Mouse (Mus musculus) frontal cortex, adult (tissue): ENCODE data around the gene En2.

Experiments used
- ATAC-seq: cut with Nextera tagmentation; 2 replicates; pipeline ENCODE4 v1.9.2; 2017; ENCODE audit warnings: mild to moderate bottlenecking, moderate library complexity, mixed read lengths; ENCODE audit not compliant: low TSS enrichment

En2 gene

GRCm38 (mm10) chr5:28178322-28178721, 12.8 kb downstream of the En2 start:
- no peak for ATAC-seq

GRCm38 (mm10) chr5:28179237-28179790, 13.8 kb downstream of the En2 start:
- no peak for ATAC-seq

DNA sequence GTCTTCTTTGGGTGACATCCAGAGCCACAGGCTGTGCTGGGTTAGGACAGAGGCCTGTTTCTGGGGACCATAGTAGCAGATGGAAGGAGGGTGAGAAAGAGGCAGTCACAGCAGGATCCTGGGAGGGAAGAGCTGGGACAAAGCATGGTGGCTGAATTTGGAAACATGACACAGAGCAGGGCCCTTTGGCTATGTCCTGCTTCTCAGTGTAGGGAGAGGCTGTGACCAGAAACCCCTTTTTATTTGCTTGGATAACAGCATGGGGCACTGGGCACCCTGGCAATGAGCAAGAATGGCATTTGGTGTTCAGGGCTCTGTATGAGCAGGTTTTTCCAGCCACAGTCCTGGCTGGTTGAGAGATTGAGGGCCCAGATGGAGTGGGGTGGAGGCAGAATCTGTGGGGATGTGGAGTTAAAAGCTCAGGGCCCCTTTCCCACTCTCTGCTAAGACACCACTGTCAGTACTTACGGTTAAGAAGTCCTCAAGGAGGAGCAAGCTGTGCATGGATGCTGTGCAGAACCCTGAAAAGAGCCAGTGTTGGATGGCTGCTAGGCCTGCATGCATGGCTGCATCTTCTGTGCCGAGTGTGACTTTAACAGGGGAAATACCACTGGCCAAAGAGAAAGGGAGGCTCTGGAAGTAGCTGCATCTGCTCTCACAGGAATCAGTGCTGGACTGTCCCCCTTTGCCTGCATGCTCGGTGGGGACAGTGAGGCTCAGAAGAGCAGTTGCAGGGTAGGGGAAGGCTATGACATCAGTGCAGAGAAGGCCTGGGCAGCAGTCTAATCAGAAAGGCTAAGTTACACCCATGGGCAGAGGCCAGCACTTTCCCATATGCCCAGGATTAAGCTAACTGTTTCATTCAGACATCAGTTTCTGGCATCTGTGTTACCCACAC, 26.0 kb downstream of the En2 start:
- no peak for ATAC-seq

DNA sequence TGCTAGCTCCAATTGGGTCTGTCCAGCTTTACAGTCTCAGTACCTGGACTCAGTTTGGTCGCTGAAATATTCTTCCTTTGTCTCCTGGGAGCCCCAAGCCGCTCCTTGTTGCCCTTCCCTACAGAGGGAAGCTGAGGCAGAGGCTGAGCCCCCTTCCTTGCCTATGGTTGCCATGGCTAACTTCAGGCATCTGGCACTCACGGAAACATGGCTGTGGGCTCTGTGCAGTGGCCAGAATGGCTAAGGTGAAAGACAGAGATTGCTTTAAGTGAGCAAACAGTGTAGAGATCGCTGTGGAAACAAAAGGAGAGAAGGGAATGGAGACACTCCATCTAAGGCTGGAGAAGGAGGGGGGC, 26.6 kb downstream of the En2 start:
- no peak for ATAC-seq

GRCm38 (mm10) chr5:28195473-28195872, 30.0 kb downstream of the En2 start:
- ATAC-seq: no peak

DNA sequence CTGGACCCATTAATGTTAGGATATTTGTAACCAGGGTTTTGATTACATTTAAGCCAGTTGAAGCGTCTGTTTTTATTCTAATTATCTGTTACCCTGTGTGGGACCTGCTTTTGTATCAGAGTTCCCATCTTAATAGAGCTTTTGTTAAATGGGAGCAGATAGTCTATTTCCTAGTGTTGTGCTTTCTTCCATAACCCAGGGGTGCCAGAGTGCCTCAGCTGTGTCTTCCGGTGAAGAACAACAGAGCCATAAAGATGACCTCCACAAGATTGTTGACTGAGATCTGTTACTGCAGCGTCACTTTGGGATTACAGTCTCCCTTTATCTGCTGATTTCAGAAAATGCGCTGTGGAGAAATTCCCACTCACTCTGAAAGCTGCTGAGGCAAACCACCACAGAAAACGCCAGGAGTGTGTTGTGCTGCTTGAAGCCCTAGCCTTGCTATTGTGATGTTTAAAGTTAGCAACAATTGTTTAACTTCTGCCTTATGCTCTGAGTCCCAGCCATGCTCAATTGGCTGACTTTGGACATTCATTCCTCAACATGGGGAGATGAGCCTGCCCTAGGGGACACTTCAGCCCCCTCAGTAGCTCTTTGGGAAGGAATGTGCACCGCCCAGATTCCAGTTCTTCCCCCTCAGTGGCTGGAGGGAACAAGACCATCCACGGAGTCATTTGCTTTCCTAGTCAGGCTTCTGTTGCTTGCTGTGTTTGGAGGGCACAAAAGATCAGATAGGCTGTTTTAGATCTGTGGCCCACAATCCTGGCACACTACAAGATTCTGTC, 33.8 kb downstream of the En2 start:
- ATAC-seq: no peak

DNA sequence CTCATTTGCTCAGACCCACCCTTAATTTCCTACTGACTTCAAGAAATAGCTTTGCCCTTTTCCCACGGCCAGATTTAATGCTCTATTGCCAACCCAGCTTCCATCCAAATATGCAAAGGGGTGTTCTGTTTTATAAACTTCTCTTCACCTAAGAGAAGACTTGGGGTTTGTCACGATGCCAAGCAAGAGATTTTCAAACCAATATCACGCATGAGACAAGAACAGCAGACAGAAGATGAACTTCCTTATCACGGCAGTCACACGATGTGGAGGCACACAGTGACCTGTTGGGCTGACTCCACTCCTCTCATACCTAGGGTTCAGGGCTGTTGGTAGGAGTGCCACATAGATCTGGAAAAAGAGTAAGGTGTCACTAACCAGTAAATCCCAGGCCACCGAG, 37.6 kb downstream of the En2 start:
- ATAC-seq: no peak

DNA sequence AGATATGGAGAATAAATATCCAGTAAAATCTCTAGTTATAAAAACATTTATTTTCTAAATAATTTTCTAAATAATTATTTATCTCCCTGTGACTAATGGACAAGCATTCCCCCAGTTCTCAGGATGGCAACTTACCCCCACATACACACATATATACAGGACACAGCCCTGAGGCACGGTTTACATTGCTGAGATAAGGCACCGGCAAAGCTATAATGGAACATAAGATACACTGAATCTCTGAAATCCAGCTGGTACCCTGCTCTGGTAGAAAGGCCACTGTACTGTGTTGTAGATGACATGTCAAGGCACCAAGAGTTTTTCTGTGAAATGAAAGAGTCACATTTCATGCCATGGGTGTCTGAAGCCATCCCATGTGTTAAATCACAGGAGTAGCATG, 39.2 kb downstream of the En2 start:
- ATAC-seq: no peak

DNA sequence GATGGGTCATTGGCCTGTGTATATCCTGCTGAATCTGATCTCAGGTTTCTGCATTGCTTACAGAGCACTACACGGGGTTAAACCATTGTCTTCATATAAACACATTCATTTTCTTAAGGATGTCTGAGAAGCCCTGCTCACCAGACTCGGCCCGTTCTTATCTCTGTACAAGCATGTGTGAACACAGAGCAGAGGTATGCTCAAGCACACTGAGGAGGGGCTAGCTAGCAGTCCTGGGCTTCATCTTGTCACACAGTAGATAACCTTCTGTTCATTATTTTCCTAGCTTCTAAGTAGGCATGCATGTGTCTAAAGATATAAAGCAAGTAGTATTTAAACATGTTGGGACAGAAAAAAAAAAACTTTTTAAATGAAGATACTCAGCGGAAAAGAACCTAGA, 41.0 kb downstream of the En2 start:
- ATAC-seq: no peak

DNA sequence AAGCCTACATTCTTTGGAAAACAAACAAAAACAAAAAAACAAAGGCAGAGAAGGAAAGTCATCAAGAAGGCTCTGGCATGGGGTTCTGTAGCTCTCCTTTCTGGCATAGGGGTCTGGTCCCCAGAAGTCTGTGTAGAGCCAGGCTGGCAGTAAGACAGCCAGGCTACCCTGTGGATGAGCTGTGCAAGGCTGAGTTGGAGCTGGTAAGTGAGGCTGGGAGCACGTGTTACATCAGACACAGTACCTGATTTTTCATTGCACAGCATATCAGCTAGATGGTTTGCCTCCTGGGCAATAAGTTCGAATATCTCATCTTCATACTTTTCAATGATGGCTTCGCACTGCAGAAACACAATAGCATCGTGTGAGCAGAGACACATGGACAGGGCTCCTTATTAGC, 41.5 kb downstream of the En2 start:
- no peak for ATAC-seq

DNA sequence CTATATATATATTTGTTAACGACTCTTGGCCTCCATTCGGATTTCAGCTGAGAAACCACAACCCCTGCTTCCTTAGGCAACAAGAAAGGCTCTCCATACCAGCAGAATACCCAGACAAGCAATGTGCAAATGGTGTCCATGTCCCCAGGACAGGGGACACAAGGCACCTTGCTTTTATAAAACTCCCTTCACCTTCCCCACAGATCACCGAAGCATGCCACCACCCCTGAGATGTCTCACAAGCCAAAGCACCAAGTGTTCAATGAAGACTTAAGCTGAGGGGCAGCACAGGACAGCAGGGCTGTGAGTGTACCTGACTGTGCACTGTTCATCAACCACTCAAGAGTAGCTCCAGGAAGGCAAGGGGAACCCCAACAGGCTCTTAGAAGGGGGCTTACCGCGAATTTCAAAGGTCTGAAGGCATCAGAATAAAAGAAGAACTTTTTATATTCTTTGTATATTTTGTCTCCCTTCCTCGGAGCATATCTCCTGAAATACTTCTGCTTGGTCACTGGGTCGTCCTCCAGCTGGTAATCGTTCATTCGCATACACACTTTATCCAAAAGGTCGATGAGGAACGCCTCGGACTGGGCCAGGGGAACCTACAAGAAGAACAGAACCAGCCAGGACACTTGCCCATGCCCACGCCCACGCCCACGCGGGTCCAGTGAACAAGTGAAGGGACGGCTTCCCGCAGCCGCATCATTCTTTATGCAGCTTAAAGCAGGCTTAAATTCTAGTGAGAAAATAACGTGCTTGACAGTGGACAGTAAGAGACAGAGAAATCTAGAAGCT, 43.4 kb downstream of the En2 start:
- ATAC-seq: no peak

- no peak for ATAC-seq
Measured at GRCm38 (mm10) chr5:28209549-28210431, 44.3 kb downstream of the En2 start.

- ATAC-seq: no peak
Measured at GRCm38 (mm10) chr5:28210591-28211550, 45.4 kb downstream of the En2 start.

DNA sequence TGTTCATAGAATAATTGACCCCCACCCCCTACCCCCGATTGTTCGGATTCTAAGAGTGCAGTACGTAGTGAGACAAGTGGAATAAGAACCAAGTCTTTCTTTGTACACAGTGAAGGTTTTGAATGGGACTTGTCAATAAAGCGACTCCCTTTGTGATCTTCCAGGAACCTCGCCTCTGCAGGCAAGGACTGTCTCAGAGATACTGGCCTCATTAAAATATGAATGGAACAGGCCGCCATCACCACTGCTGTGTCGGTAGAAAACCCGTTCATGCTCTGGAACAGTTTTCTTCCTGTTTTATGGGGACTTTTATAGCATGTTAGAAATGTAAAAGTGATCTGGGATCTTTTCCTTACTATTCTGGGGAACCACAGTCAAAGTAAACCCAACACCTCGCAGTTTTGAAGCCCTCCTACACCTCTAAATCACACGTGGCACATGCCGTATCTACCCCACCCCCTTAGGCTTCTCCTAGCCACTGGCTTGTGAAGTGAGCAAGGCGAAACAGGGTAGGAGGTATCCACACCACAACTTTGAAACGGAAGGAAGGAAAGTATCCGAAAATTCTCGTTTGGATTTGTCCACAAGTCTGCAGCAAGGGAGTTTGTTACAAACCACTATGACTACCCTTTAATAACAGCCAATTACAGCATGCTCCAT, 46.3 kb downstream of the En2 start:
- ATAC-seq: no peak

- ATAC-seq: no peak
Measured at GRCm38 (mm10) chr5:28213441-28213840, 47.9 kb downstream of the En2 start.

- ATAC-seq: no peak
Measured at GRCm38 (mm10) chr5:28219596-28219995, 54.1 kb downstream of the En2 start.
